Mouse (Mus musculus): ENCODE data around the gene Sh2d3c.

DNA sequence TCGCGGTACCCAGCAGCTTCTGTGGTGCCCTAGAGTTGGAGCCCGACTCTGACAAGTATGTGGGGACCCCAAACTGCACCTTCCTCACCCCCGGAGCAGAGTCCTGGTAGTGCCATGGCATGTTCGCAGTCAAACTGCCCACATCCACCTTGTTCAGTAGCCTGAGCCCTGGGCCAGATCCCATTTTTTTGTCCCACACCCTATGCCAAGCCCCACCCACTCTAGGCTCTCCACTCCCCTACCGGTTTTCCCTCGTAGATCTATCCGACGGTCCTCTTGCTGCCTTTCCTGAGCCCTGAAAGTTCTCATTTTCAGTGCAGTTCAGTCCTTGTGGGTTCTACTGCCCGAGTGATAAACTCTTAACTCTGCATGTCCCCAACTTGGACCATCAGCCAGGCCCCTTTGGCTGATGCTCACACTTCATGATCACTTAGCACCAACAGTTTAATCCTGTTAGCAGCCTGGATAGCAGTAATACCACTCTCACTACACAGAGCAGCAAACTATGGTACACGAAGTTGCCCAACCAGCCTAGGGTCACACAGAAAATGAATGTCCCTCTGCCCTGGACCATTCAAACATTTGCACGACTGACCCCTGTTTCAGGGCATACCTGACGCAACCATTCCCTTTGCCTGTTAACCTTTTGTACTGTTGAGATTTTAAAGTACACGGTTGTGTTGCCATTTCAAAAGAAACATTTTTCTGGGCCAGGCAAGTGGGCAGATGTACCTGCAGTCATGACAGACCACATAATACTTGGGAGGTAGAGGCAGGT is 19.7 kb upstream of the Sh2d3c start:
- TF ChIP-seq POLR2A (IDR thresholded peaks at IDR 0.05; ENCODE audit: borderline replicate concordance, extremely low read depth, insufficient read depth, insufficient read length, poor library complexity, severe bottlenecking) (no peak), CTCF (IDR thresholded peaks at IDR 0.05; ENCODE audit: borderline replicate concordance, extremely low read depth, insufficient read depth, insufficient read length) (no peak)
